Mouse (Mus musculus): Measurements from ENCODE around the gene Gm5415. TPM values are rescaled to one million over a fixed set of nuclear protein-coding genes. Genes with fewer than 3 reads are reported as not detected.
"Not testable (repeated sequence)": the region's sequence is repeated elsewhere in the genome, so short reads cannot be mapped to it uniquely, and the experiment has no call there.

Gene Gm5415
- not detected in 2 replicates for total RNA-seq (2014; rRNA removed)
- not detected in 2 replicates for polyA plus RNA-seq (2012; rRNA removed)

DNA sequence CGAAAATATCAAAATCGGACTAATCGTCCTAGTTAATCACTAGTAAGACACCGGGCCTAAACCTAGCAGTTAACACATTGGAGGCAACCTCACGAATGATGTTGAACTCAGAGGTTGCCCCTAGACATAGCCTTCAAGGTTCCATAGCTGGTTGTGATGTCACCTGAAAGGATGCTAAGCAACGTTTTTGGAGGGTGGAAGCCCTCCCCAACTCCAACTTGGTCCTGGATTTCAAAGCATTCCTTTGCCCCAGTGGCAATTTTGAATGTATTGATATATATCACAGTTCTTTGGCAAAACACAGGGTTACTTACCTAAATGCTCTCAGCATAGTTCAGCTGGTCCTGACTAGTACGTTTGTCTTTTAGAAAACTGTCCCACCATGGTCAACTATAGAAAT is at the start of gene Gm5415:
Gm5415 (minus strand) TSS at position 101 of the 400 bp plus-strand sequence.
- H3K79me2 ChIP-seq (ENCODE audit: control insufficient read depth, insufficient read depth, low read length); H3K27me3 ChIP-seq (ENCODE audit: control insufficient read depth, insufficient read depth, low read length); DNase-seq (ENCODE audit: extremely low read depth, low read depth, low spot score); H3K9ac ChIP-seq (ENCODE audit: low read depth, low read length); H3K4me1 ChIP-seq (ENCODE audit: control insufficient read depth, insufficient read depth, low read length); H3K36me3 ChIP-seq (ENCODE audit: control insufficient read depth, insufficient read depth, low read length); H3K4me3 ChIP-seq (ENCODE audit: insufficient read depth, low read depth, low read length); H3K27ac ChIP-seq (replicated peaks; ENCODE audit: insufficient read depth, low read depth, low read length): not testable (repeated sequence)
- 64% methylated on average over 2 of the region's 7 CpGs for WGBS

DNA sequence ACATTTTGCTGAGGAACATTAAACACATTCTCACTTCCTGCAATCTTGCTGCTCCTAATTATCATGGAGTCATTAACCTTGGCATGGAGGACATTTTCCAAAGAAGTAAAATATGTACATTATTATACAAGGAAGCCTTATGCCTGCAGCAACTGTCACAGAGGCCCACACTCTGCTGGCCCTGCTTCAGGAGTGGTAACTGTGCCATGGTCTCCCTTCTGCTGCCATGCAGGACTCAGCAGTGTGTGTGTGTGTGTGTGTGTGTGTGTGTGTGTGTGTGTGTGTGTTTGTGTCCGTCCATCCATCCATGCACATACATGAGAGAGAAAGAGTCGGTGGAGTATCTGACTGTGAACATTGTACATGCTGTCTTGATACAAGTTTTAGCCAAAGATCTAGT is 21.8 kb upstream of the Gm5415 start:
- Histone ChIP-seq H3K9ac (ENCODE audit: low read depth, low read length) (no peak overlapping the region), H3K27me3 (ENCODE audit: control insufficient read depth, insufficient read depth, low read length) (no peaks in the 10 kb centered on the region), H3K36me3 (ENCODE audit: control insufficient read depth, insufficient read depth, low read length) (no peaks in the 10 kb centered on the region)

GRCm38 (mm10) chr1:32553925-32554324 is 6.8 kb upstream of the Gm5415 start:
- no peak overlapping the region for H3K4me3 ChIP-seq (ENCODE audit: insufficient read depth, low read depth, low read length)
- 52% methylated on average over 4 of the region's 4 CpGs for WGBS

More for the DNA sequence above, 21.8 kb upstream of the Gm5415 start:
- Histone ChIP-seq H3K27ac (replicated peaks; ENCODE audit: insufficient read depth, low read depth, low read length) (no peak overlapping the region), H3K4me3 (ENCODE audit: insufficient read depth, low read depth, low read length) (no peak overlapping the region), H3K4me1 (ENCODE audit: control insufficient read depth, insufficient read depth, low read length) (no peaks in the 10 kb centered on the region), H3K79me2 (ENCODE audit: control insufficient read depth, insufficient read depth, low read length) (no peaks in the 10 kb centered on the region)
- 83% methylated on average over 2 of the region's 2 CpGs for WGBS
- TF ChIP-seq POLR2A (IDR thresholded peaks at IDR 0.05; ENCODE audit: extremely low read depth, insufficient read depth, low read length) = no peak
- TF ChIP-seq CTCF (IDR thresholded peaks at IDR 0.05; ENCODE audit: low read depth, low read length) = no peak
- no peak for DNase-seq (ENCODE audit: extremely low read depth, low read depth, low spot score)

DNA sequence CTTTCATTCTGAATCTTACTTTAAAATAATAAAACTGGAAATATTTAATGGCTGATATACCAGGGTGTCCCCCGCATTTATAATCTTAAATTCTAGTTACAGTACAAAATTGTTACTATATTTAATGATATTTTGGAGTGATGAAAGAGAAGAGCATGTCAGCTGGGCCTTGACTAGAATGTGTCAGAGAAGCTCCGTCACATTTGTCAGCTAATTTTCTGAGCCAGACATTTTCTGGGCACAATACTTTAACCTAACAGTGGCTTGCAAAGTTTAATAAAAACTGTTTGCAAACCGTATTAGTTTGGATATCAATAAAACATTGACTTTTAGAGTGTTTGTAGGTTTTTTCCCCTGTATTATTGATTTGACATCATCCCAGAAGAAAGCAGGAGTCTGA is 6.4 kb upstream of the Gm5415 start:
- Histone ChIP-seq H3K36me3 (ENCODE audit: control insufficient read depth, insufficient read depth, low read length) (no peaks in the 10 kb centered on the region), H3K9ac (ENCODE audit: low read depth, low read length) (no peak overlapping the region), H3K4me3 (ENCODE audit: insufficient read depth, low read depth, low read length) (no peak overlapping the region), H3K4me1 (ENCODE audit: control insufficient read depth, insufficient read depth, low read length) (no peaks in the 10 kb centered on the region), H3K27ac (replicated peaks; ENCODE audit: insufficient read depth, low read depth, low read length) (no peak overlapping the region), H3K79me2 (ENCODE audit: control insufficient read depth, insufficient read depth, low read length) (no peaks in the 10 kb centered on the region), H3K27me3 (ENCODE audit: control insufficient read depth, insufficient read depth, low read length) (no peaks in the 10 kb centered on the region)
- 69% methylated on average over 3 of the region's 3 CpGs for WGBS
- TF ChIP-seq CTCF (IDR thresholded peaks at IDR 0.05; ENCODE audit: low read depth, low read length) (no peak), POLR2A (IDR thresholded peaks at IDR 0.05; ENCODE audit: extremely low read depth, insufficient read depth, low read length) (no peak)
- DNase-seq (ENCODE audit: extremely low read depth, low read depth, low spot score) = no peak

More at GRCm38 (mm10) chr1:32553925-32554324, 6.8 kb upstream of the Gm5415 start:
- no peaks in the 10 kb centered on the region for H3K79me2 ChIP-seq (ENCODE audit: control insufficient read depth, insufficient read depth, low read length)
- no peak for DNase-seq (ENCODE audit: extremely low read depth, low read depth, low spot score)
- no peak overlapping the region for H3K27ac ChIP-seq (replicated peaks; ENCODE audit: insufficient read depth, low read depth, low read length)
- no peaks in the 10 kb centered on the region for H3K4me1 ChIP-seq (ENCODE audit: control insufficient read depth, insufficient read depth, low read length)
- no peaks in the 10 kb centered on the region for H3K36me3 ChIP-seq (ENCODE audit: control insufficient read depth, insufficient read depth, low read length)
- H3K27me3 ChIP-seq (ENCODE audit: control insufficient read depth, insufficient read depth, low read length) = no peaks in the 10 kb centered on the region
- TF ChIP-seq POLR2A (IDR thresholded peaks at IDR 0.05; ENCODE audit: extremely low read depth, insufficient read depth, low read length) (no peak), CTCF (IDR thresholded peaks at IDR 0.05; ENCODE audit: low read depth, low read length) (no peak)
- H3K9ac ChIP-seq (ENCODE audit: low read depth, low read length) = no peak overlapping the region

- WGBS = 88% methylated on average over 6 of the region's 6 CpGs
- Histone ChIP-seq H3K36me3 (ENCODE audit: control insufficient read depth, insufficient read depth, low read length) (no peaks in the 10 kb centered on the region), H3K79me2 (ENCODE audit: control insufficient read depth, insufficient read depth, low read length) (no peaks in the 10 kb centered on the region), H3K4me3 (ENCODE audit: insufficient read depth, low read depth, low read length) (no peak overlapping the region), H3K27me3 (ENCODE audit: control insufficient read depth, insufficient read depth, low read length) (no peaks in the 10 kb centered on the region), H3K27ac (replicated peaks; ENCODE audit: insufficient read depth, low read depth, low read length) (no peak overlapping the region), H3K9ac (ENCODE audit: low read depth, low read length) (no peak overlapping the region), H3K4me1 (ENCODE audit: control insufficient read depth, insufficient read depth, low read length) (no peaks in the 10 kb centered on the region)
- TF ChIP-seq CTCF (IDR thresholded peaks at IDR 0.05; ENCODE audit: low read depth, low read length) = no peak
- no peak for DNase-seq (ENCODE audit: extremely low read depth, low read depth, low spot score)
Measured at GRCm38 (mm10) chr1:32503381-32503780, 43.7 kb downstream of the Gm5415 start.
